Mouse (Mus musculus): ENCODE results near the gene Otop2.

Otop2 gene

GRCm38 (mm10) chr11:115353375-115353774 is 46.4 kb downstream of the Otop2 start:
- no peak for DNase-seq

- DNase-seq: peak; percentile 76
These were observed 47.2 kb downstream of the Otop2 start for GRCm38 (mm10) chr11:115354183-115354582.

DNA sequence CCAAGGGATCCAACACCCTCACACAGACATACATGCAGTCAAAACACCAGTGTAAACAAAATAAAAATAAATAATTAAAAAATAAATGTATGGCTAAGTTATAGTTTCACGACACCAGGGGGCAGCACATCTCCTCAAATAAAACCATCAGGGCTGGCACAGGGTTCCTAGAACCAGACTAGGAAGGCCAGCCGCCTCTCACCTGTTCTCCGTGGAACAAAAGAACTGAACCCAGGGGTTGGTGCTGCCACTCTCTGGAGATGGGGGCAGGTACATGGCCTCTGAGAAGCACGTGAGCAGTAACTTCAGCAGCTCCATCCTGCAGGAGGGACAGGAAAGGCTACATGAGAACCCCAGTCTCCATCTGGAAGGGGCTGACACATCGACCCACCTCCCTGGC is 51.5 kb downstream of the Otop2 start:
- peak; percentile 78 for DNase-seq

- DNase-seq: no peak
These were observed 52.3 kb downstream of the Otop2 start for GRCm38 (mm10) chr11:115359293-115359692.

GRCm38 (mm10) chr11:115359726-115360125 is 52.8 kb downstream of the Otop2 start:
- no peak for DNase-seq

DNA sequence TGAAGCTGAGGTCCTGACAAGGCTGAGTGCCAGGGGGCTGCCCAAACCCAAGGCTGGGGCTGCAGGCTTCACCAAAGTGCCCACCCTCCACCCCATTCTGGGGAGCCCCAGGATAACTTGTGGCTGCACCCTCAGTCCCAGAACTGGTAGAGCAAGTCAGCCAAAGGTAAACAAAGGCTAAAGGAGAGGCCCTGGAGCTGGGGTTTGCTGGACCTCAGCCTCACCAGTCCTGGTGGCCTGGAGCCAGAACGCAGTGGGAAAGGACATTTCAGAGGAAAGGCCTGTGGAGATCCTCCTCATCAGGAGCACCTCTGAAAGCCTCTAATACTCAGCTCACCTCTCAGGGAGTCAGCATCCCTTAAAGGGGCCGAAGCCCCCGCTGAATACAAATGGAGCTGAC is 57.2 kb downstream of the Otop2 start:
- no peak for DNase-seq

GRCm38 (mm10) chr11:115366039-115366705 is 59.2 kb downstream of the Otop2 start:
- DNase-seq: no peak

DNA sequence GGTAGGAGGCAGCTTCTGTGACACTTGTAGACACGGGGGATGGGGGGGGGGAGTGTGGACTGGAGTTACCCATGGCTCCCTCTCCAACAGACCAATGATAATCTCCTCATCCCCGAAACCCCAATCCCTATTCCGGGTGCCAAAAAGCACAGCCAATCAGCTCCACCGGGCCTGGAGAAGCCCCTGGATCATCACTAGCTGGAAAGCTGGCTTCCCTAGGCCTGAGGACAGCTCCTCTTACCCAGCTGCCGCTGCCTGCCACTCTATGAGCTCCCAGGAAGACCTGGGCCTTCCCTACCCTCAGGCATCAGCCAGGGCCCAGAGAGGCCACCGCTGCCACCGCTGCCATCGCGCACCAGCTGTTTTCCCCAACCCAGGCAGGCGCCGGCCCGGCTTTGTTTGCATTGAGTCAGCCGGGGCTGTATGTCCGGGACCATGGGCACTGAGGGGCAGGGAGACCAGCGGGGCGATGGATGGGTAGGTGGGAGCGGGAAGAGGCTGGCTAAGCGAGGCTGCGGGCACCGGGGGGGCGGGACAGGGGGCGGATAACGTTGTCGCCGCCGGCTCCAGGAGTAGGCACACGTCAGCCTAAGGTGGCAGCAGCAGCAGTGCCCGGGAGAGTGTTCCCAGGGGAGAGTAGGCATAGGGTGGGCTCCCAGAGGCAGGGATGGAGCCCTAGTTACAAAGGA is 59.9 kb downstream of the Otop2 start:
- peak; percentile 57 for DNase-seq

DNA sequence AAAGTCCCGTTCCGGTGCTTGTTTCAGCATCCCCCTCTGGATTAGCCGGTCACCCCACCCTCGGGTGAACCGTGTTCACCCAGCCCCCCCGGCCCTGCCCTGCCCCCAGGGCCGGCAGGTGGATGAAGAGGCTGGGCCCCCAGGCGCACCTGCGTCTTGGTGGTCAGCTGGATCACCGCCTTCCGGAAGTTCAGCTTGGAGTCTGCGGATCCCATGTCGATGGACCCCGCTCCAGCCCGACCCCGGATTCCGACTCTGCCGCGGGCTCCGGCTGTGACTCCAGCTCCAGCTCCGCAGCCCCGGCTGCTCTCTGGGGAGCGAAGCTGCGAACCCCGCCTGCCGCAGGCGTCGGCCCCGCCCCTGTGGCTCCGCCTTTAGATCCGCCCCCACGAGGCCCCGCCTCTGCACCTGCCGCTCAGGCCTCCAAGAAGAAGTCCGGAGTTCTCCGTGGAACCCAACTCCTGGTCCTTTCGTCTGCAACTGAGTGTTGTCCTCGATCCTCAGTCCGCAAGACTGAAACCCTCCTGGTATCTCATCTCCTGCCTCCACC is 60.5 kb downstream of the Otop2 start, which contains the start of gene Hid1:
TSS of gene Hid1 (minus strand) at position 362 of the 550 bp plus-strand sequence.
- DNase-seq: peak; percentile 72

- DNase-seq: no peak
These were observed 63.4 kb downstream of the Otop2 start for GRCm38 (mm10) chr11:115370368-115370767.

GRCm38 (mm10) chr11:115371354-115371753 is 64.4 kb downstream of the Otop2 start:
- DNase-seq: no peak

GRCm38 (mm10) chr11:115372015-115372414 is 65.1 kb downstream of the Otop2 start:
- DNase-seq: no peak

DNA sequence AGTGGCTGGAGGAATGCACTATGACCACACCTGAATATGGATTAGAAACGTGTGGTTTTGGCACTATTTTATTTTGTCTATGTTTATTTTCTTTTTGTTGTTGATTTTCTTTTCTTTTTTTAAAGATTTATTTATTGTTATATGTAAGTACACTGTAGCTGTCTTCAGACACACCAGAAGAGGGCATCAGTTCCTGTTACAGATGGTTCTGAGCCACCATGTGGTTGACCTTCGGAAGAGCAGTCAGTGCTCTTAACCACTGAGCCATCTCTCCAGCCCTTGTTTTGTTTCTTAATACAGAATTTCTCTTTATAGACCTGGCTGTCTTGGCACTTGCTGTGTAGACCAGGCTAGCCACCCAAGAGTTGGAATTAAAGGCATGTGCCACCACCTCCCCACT is 65.8 kb downstream of the Otop2 start:
- no peak for DNase-seq

GRCm38 (mm10) chr11:115373805-115374694 is 67.1 kb downstream of the Otop2 start:
- peak; percentile 84 for DNase-seq

DNA sequence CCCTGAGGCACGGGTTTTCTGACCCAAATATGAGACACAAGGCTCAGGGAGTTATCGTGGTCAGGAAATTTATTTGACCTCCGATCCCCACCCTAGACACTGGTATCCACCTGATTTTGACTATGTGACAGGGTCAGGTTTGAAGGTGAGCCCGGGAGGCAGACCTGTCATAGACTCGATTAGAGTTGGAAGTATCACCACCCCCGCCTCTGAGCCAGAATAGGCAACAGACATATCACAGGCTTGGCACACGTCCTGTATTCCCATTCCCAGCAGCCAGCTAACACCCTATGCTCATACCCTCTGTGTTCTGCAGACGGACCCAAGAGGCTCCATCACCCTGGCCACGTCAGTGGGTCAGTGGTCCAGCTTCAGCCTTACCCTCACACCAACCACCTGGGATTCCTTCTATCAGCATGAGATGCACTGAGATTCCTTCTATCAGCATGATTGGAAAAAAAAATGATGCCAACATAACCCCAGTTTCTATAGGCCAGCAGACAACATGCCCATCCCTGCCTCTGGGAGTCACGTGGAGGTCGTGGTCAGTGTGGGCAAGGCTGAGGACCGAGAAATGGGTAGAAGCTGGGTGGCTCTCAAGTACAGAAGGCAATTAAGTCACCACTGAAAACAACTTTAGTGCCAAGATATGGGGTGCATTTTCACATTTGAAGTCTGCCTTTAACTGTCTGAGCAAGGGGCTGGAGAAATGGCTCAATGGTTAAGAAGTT is 67.9 kb downstream of the Otop2 start:
- no peak for DNase-seq

GRCm38 (mm10) chr11:115376722-115377121 is 69.8 kb downstream of the Otop2 start:
- no peak for DNase-seq

DNA sequence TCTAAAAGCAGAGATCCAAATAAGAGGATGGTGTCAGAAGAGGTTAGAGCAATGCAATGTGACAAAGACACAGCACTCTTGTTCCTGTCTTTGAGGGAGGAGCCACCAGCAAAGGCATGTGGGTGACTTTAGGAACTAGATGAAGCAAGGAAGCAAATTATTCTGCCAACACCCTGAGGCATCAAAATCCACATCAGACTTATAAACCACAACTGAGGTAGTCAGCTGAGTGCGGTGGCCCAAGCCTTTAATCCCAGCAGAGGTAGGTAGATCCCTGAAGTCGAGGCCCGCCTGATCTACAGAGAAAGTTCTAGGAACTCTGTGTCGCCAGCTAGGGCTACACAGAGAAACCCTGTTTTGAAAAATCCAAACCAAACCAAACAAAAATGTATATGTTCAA is 70.3 kb downstream of the Otop2 start:
- DNase-seq: no peak

GRCm38 (mm10) chr11:115377854-115378253 is 70.9 kb downstream of the Otop2 start:
- DNase-seq: no peak

DNA sequence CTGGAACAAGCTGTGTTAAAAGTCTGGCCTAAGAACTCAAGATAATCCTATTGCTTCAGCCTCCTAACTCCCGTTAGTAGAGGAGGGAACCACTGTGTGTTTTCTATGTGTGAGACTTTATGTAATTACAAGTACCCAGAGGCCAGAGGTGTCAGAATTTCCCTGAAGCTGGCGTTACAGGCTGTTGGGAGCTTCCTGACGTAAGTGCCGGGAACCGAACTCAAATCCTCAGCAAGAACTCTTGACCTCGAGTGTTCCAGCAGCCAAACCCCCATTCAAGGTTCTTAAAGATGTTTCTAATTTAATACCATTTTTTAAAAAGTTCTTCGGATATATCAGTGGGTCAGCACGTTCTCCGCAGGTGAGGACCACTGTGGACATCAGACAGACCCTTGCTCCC is 74.3 kb downstream of the Otop2 start:
- DNase-seq: no peak

Data from right cerebral cortex, postnatal 4 days (tissue).